In the genomic region with DNA sequence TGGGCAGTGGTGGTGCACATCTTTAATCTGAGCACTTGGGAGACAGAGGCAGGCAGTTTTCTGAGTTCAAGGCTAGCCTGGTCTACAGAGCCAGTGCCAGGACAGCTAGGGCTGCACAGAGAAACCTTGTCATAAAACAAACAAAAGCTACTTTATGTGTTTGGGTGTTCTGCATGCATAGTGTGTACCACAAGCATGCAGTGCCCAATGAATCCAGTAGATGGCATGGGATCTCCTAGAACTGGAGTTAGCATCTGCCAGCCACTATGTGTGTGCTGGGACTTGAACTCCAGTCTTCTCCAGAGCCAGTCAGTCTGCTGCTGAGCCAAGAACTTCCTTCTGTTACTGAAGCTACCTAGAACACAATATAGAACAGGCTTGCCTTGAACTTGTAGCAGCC, we compare ENCODE assay signal across 8 mouse cellular contexts. TPM values are rescaled to one million over a fixed set of nuclear protein-coding genes. Genes with fewer than 3 reads are reported as not detected.
A peak's percentile ranks its signal among the peaks of the same experiment; 100 is the strongest.
DNase-seq lines count a peak whose midpoint lies in the region; ATAC-seq and TF ChIP-seq lines count a peak whose summit lies in the region.

No protein-coding gene starts in this region.

- peak; percentile 73 for DNase-seq in embryo, embryonic 10 days (ENCODE audit: low spot score)
- no peak for DNase-seq in embryo, embryonic 9.5 days (ENCODE audit: extremely low spot score)
- DNase-seq in ES-E14 (ENCODE audit: low read depth, low spot score), result no peak
- DNase-seq in forebrain, embryonic 14.5 days (ENCODE audit: low spot score), result peak; percentile 66
- peak; percentile 67 for DNase-seq in kidney, postnatal 10 days
- DNase-seq in thymus, postnatal 25 days, result peak; percentile 70
- DNase-seq in frontal cortex, postnatal 10 days (ENCODE audit: low spot score in 2 of 2), result no peak

- in situ Hi-C loops in ES-E14 (cut with MboI; ENCODE audit: low sequenced_read_pairs in 2 of 2, unreplicated experiment in 2 of 2), result no loop called here

- peaks cover 13 to 26% of the 10 kb centered on the region in 2 experiments for H3K4me1 ChIP-seq in ES-E14 (ENCODE audit: control insufficient read depth in 2 of 2, insufficient read depth in 2 of 2, low read length in 2 of 2, poor library complexity in 1 of 2)
- peaks cover 29% of the 10 kb centered on the region for H3K4me1 ChIP-seq in forebrain, embryonic 14.5 days (ENCODE audit: control insufficient read depth, insufficient read depth, low read length)

- no peaks in the 10 kb centered on the region for H3K27me3 ChIP-seq in forebrain, embryonic 14.5 days (replicated peaks; ENCODE audit: control insufficient read depth, insufficient read depth, low read length)

- peak overlapping the region; percentile 85 for H3K4me2 ChIP-seq in forebrain, embryonic 14.5 days (ENCODE audit: low read length)

- H3K9me3 ChIP-seq in ES-E14 (ENCODE audit: control insufficient read depth, insufficient read depth, low read depth, low read length), result no peaks in the 10 kb centered on the region
- H3K9me3 ChIP-seq in forebrain, embryonic 14.5 days (replicated peaks; ENCODE audit: control insufficient read depth, low read length), result no peaks in the 10 kb centered on the region

- no peak overlapping the region for H3K9ac ChIP-seq in ES-E14 (ENCODE audit: insufficient read depth, low read depth, low read length, poor library complexity, severe bottlenecking)
- peak overlapping the region; percentile 82 for H3K9ac ChIP-seq in forebrain, embryonic 14.5 days (ENCODE audit: low read length)

- peaks cover 46% of the 10 kb centered on the region for H3K36me3 ChIP-seq in ES-E14 (ENCODE audit: control insufficient read depth, insufficient read depth, low read length, poor library complexity, severe bottlenecking)
- peaks cover 52% of the 10 kb centered on the region for H3K36me3 ChIP-seq in forebrain, embryonic 14.5 days (ENCODE audit: control insufficient read depth, insufficient read depth, low read length)

- no peak overlapping the region for H3K27ac ChIP-seq in ES-E14 (ENCODE audit: insufficient read depth, low read depth, low read length, poor library complexity, severe bottlenecking)
- H3K27ac ChIP-seq in forebrain, embryonic 14.5 days (ENCODE audit: low read depth, low read length), result no peak overlapping the region

- no peak for ATAC-seq in forebrain, embryonic 14.5 days
- ATAC-seq in megakaryocyte progenitor cell, adult 5-6 weeks (replicated peaks; ENCODE audit: poor library complexity), result peak; percentile 59

- H3K4me3 ChIP-seq in ES-E14 (ENCODE audit: insufficient read depth in 1 of 2, low read depth in 1 of 2, low read length in 2 of 2, poor library complexity in 1 of 2, severe bottlenecking in 1 of 2), result peak overlapping the region; percentile 75 to 87
- H3K4me3 ChIP-seq in forebrain, embryonic 14.5 days (ENCODE audit: low read depth, low read length), result peak overlapping the region; percentile 66

TF ChIP-seq in ES-E14, 5 proteins besides CTCF, POLR2A, EP300 and RAD21:
- TF ChIP-seq ZC3H11A (IDR thresholded peaks at IDR 0.05; ENCODE audit: borderline replicate concordance, low read depth, low read length) (peak; percentile 38; the same call in 1 of the 2 replicates), MAFK (IDR thresholded peaks at IDR 0.05; ENCODE audit: insufficient read depth, low read depth, low read length) (no peak)

RNA-seq across cellular contexts. Expression of a gene that starts 1.5 kb away (rescaled TPM):
- 47.4 and 70.9 TPM in 2 replicates for total RNA-seq in ES-E14 (2012; rRNA removed)
- polyA plus RNA-seq in forebrain, embryonic 14.5 days (2014; fragmentation: Nextera tagmentation; extraction: Ambion mirVana), result 19.7 and 25.7 TPM in 2 replicates
- total RNA-seq in megakaryocyte progenitor cell, adult 5-6 weeks (2015), result 9.5 and 9.8 TPM in 2 replicates
- 9.5 and 14.7 TPM in 2 replicates for total RNA-seq in megakaryocyte progenitor cell, adult 5-6 weeks (2017)

RNA-seq across cellular contexts. Expression of a gene that starts 6.3 kb away (rescaled TPM):
- 64.7 and 80.9 TPM in 2 replicates for total RNA-seq in ES-E14 (2012; rRNA removed)
- 49.4 and 49.6 TPM in 2 replicates for polyA plus RNA-seq in forebrain, embryonic 14.5 days (2014; fragmentation: Nextera tagmentation; extraction: Ambion mirVana)
- total RNA-seq in megakaryocyte progenitor cell, adult 5-6 weeks (2015), result 34.5 and 37.9 TPM in 2 replicates
- total RNA-seq in megakaryocyte progenitor cell, adult 5-6 weeks (2017), result 31.7 and 40.0 TPM in 2 replicates

RNA-seq across cellular contexts. Expression of a gene that starts 10.9 kb away (rescaled TPM):
- 57.7 and 70.6 TPM in 2 replicates for total RNA-seq in ES-E14 (2012; rRNA removed)
- 701 and 779 TPM in 2 replicates for polyA plus RNA-seq in forebrain, embryonic 14.5 days (2014; fragmentation: Nextera tagmentation; extraction: Ambion mirVana)
- total RNA-seq in megakaryocyte progenitor cell, adult 5-6 weeks (2015), result 387 and 444 TPM in 2 replicates
- total RNA-seq in megakaryocyte progenitor cell, adult 5-6 weeks (2017), result 242 and 274 TPM in 2 replicates

RNA-seq across cellular contexts. Expression of a gene that starts 13.3 kb away (rescaled TPM):
- 32.5 and 48.7 TPM in 2 replicates for total RNA-seq in ES-E14 (2012; rRNA removed)
- 53.3 and 58.4 TPM in 2 replicates for polyA plus RNA-seq in forebrain, embryonic 14.5 days (2014; fragmentation: Nextera tagmentation; extraction: Ambion mirVana)
- total RNA-seq in megakaryocyte progenitor cell, adult 5-6 weeks (2015), result 28.7 and 45.7 TPM in 2 replicates
- 43.6 and 49.1 TPM in 2 replicates for total RNA-seq in megakaryocyte progenitor cell, adult 5-6 weeks (2017)

RNA-seq across cellular contexts. Expression of a gene that starts 14.9 kb away (rescaled TPM):
- 10.8 and 11.4 TPM in 2 replicates for total RNA-seq in ES-E14 (2012; rRNA removed)
- 19.3 and 21.0 TPM in 2 replicates for polyA plus RNA-seq in forebrain, embryonic 14.5 days (2014; fragmentation: Nextera tagmentation; extraction: Ambion mirVana)
- total RNA-seq in megakaryocyte progenitor cell, adult 5-6 weeks (2015), result 5.8 and 6.7 TPM in 2 replicates
- 3.8 and 4.1 TPM in 2 replicates for total RNA-seq in megakaryocyte progenitor cell, adult 5-6 weeks (2017)

Comparison
In these comparisons a context has a peak if more than half of its experiments do, and no peak if none do; other contexts are left out.
1. DNase-seq: peak in embryo, embryonic 10 days (single experiment), forebrain, embryonic 14.5 days (single experiment), kidney, postnatal 10 days (single experiment) and thymus, postnatal 25 days (single experiment); none in embryo, embryonic 9.5 days (single experiment), ES-E14 (single experiment) and frontal cortex, postnatal 10 days (0 of 2).